Mouse (Mus musculus): Measurements from ENCODE around the gene L1td1. TPM values are rescaled to one million over a fixed set of nuclear protein-coding genes. Genes with fewer than 3 reads are reported as not detected.

The L1td1 gene
- 0.13 and 1.2 TPM in 2 replicates for polyA plus RNA-seq (2015; fragmentation: Nextera tagmentation; extraction: Ambion mirVana)

DNA sequence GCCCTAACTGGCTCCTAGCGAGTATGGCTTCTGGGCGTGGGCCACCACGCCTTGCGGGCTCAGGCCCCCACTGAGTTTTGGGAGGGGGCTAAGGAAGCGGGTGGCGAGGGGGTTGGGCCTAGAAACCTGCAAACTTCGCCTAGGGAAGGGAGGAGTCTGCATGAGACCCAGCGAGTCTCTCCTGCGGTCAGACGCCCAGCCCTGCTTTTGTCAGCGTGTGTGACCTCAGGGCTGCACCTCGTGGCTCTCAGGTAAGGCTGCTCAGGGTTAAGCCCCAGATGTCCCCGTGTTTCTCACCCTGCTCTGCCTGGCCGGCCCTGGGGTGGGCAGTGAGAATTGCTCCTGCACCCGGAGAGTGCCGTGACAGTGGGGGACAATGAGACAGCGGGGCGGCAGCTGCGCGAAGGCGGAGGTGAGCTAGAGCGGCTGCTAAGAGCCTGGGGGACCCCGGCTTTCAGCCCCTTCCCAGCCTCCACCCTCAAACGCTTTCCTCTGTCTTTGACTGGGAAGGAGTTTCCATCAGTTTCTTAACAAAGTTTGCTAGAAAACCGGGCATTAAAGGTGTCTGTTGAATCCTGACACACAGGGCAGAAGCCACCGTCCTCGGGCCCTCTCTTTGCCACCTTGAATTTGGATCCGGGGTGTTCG lies at the start of gene L1td1:
TSS of gene L1td1 (plus strand) at position 145 of the 648 bp plus-strand sequence.
- H3K4me1 ChIP-seq: peaks cover 23% of the 10 kb centered on the region
- no peak within 1 kb of the TSS for H3K27ac ChIP-seq
- peak within 1 kb of the TSS; percentile 34 for H3K4me3 ChIP-seq (replicated peaks)
- peaks cover 29% of the 10 kb centered on the region for H3K27me3 ChIP-seq
- peak within 1 kb of the TSS; percentile 21; the same call in 1 of the 2 replicates for H3K9ac ChIP-seq
- H3K36me3 ChIP-seq: no peaks in the 10 kb centered on the region
- WGBS: 6% methylated on average over 29 of the region's 29 CpGs
- H3K9me3 ChIP-seq (replicated peaks): no peaks in the 10 kb centered on the region
- ATAC-seq (replicated peaks; ENCODE audit: low FRiP score): 0 out of 2 replicates have a peak, but pooled peaks have one; percentile 31
- H3K4me2 ChIP-seq: peak within 1 kb of the TSS; percentile 72

DNA sequence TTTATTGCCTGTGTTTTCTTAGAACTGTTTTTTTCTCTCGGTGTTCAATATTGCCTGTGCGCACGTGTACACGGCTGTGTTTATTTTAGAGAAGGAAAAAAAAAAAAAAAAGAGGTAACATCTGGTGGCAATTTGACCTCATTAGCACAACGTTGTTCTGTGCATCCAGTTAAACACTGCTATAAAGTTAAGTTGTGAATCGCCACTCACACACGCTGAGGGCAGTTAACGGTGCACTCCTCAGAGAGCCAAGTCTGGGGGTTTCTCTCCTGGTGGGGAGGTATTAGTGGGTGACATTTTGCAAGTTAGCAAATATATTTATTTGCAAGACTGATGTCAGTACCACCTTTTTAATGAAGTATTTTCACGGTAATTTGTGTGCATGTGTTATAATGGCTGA lies 49.0 kb upstream of the L1td1 start:
- Histone ChIP-seq H3K4me3 (replicated peaks) (no peak overlapping the region), H3K4me2 (no peak overlapping the region), H3K27ac (no peak overlapping the region), H3K36me3 (no peaks in the 10 kb centered on the region), H3K9me3 (replicated peaks) (no peaks in the 10 kb centered on the region), H3K27me3 (no peaks in the 10 kb centered on the region), H3K4me1 (no peaks in the 10 kb centered on the region), H3K9ac (no peak overlapping the region)
- no peak for ATAC-seq (replicated peaks; ENCODE audit: low FRiP score)
- WGBS: 38% methylated on average over 9 of the region's 9 CpGs

DNA sequence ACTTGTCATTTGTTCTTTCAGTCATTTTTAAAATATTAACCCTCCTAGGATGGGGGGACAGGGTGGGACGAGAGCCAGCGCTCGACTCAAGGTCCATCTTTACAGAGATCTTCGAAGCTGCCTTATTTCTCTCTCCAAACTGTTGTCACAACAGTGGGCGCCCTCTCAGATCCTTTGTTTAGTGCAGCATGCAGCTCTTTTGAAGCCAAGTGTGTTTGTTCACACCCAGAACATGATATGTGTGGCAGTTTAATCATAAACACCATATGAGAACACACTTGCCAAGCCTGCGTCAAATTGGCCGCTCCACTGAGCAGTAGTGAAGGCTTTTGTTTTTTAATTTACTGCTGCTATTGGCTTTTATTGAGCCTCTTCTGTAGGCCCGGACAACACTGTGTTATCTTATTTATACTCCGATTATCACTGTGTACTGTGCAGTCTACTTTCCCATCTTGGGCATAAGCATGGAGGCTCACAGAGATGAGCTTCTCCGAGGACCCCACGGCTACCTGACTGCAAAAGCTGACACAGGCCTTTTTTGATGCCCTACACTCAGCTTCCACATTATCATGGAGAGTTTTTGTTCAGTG lies 39.8 kb upstream of the L1td1 start:
- Histone ChIP-seq H3K4me1 (no peaks in the 10 kb centered on the region), H3K36me3 (peaks cover 23% of the 10 kb centered on the region), H3K27me3 (no peaks in the 10 kb centered on the region), H3K4me3 (replicated peaks) (no peak overlapping the region), H3K9me3 (replicated peaks) (peaks cover 3% of the 10 kb centered on the region; the same call in 1 of the 2 replicates), H3K27ac (no peak overlapping the region), H3K4me2 (no peak overlapping the region), H3K9ac (no peak overlapping the region)
- WGBS: 82% methylated on average over 11 of the region's 11 CpGs
- no peak for ATAC-seq (replicated peaks; ENCODE audit: low FRiP score)

DNA sequence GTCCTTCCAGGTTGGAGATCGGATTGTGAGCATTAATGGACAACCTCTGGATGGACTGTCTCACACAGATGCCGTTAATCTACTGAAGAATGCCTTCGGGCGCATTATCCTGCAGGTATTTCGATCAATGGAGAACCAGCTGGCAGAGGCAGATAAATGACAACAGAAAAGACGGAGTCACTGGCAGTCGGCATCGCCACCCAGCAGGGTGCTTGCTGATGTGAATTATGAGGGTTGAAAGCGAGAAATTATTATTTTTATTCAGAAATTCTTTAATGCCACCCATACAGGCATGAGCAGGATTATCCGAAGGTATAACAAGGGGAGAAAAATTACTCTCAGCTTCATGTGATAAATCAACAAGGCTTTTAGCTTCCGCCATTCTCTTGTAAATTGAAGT lies 38.4 kb upstream of the L1td1 start:
- H3K9me3 ChIP-seq (replicated peaks): peaks cover 3% of the 10 kb centered on the region; the same call in 1 of the 2 replicates
- no peak overlapping the region for H3K4me2 ChIP-seq
- no peak overlapping the region for H3K9ac ChIP-seq
- H3K36me3 ChIP-seq: peaks cover 23% of the 10 kb centered on the region
- no peaks in the 10 kb centered on the region for H3K4me1 ChIP-seq
- ATAC-seq (replicated peaks; ENCODE audit: low FRiP score): no peak
- WGBS: 88% methylated on average over 11 of the region's 11 CpGs
- H3K4me3 ChIP-seq (replicated peaks): no peak overlapping the region
- no peaks in the 10 kb centered on the region for H3K27me3 ChIP-seq
- no peak overlapping the region for H3K27ac ChIP-seq

DNA sequence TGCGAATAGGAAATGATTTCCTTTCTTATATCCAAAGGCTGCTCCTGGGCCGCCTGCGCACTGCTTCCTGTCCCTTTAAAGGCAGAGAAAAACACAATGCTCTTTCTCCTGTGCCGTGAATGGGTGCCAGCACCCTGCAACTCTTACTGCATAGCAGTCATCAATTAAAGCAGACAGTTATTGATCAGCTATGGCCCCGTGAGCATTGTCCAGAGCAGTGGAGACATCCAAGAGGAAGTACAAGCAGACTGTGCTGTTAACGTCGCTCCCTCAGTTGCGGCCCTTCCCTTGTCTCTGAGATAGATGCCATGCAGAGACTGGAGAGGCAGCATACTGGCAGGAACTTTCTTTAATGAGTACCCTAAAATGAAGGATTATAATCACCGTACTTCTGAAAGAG lies 38.0 kb upstream of the L1td1 start:
- 89% methylated on average over 9 of the region's 9 CpGs for WGBS
- no peak for ATAC-seq (replicated peaks; ENCODE audit: low FRiP score)
- H3K4me2 ChIP-seq: no peak overlapping the region

DNA sequence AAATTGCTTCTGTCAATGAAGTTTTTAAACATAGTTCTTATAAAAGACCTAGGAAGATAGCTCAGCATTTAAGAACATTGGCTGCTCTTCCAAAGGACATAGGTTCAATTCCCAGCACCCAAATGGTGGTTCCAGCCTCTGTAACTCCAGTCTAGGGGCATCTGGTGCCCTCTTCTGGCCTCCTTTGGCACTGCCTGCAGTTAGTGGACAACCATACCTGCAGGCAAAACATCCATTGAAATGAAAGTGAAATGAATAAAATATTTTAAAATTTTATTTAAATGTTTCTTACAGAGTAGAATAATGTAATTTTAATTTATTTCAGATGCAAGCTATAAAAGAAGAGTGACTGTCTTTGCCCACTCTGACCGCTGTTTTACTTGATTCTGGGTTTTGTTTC lies 36.5 kb upstream of the L1td1 start:
- Histone ChIP-seq H3K4me2 (no peak overlapping the region), H3K4me3 (replicated peaks) (no peak overlapping the region), H3K27me3 (no peaks in the 10 kb centered on the region), H3K4me1 (peaks cover 4% of the 10 kb centered on the region), H3K9ac (no peak overlapping the region), H3K27ac (no peak overlapping the region), H3K36me3 (peaks cover 23% of the 10 kb centered on the region), H3K9me3 (replicated peaks) (peaks cover 3% of the 10 kb centered on the region; the same call in 1 of the 2 replicates)
- no peak for ATAC-seq (replicated peaks; ENCODE audit: low FRiP score)
- 97% methylated on average over 1 of the region's 1 CpGs for WGBS

More for the DNA sequence above, 38.0 kb upstream of the L1td1 start:
- no peaks in the 10 kb centered on the region; the same call in 1 of the 2 replicates for H3K4me1 ChIP-seq
- peaks cover 3% of the 10 kb centered on the region; the same call in 1 of the 2 replicates for H3K9me3 ChIP-seq (replicated peaks)
- peaks cover 23% of the 10 kb centered on the region for H3K36me3 ChIP-seq
- H3K4me3 ChIP-seq (replicated peaks): no peak overlapping the region
- no peak overlapping the region for H3K27ac ChIP-seq
- H3K27me3 ChIP-seq: no peaks in the 10 kb centered on the region
- no peak overlapping the region for H3K9ac ChIP-seq

DNA sequence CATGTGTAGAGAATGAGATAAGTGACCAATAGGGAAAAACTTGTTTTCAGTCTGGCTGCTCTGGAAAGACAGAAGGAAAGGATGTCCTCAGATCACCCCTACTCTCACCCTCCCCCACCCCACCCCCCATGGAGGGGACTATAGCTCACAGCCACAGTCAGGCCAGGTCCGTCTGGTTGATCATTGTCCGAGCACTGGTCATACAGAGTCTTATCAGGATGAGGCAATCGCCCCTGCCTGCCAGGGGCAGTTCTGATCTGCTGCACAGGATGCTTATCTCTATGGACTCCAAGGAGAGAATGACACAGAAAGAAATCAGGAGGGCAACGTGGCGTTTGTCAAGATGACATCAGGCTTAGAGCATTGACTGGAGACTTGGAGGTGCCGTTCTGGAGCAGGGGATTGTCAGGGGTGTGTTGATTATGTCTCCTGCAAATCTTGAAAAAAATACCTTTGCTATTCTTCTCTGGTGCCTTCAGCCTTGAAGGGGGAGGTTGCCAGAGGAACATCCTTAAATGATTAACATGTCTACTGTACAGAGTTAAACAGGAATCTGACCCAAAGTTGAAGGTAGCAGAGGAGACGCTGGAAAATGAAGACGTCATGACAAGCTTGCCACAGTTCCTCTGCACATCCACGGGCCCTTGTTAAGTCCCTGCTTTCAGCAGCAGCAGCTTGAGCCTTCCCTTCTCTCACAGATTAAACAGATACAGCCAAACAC lies 32.9 kb upstream of the L1td1 start:
- Histone ChIP-seq H3K9ac (no peak overlapping the region), H3K4me2 (no peak overlapping the region), H3K27me3 (no peaks in the 10 kb centered on the region), H3K27ac (0 out of 2 replicates have a peak overlapping the region, but pooled peaks have one; percentile 24), H3K9me3 (replicated peaks) (peaks cover 3% of the 10 kb centered on the region; the same call in 1 of the 2 replicates), H3K4me3 (replicated peaks) (no peak overlapping the region), H3K4me1 (peaks cover 4% of the 10 kb centered on the region), H3K36me3 (peaks cover 13% of the 10 kb centered on the region)
- 47% methylated on average over 9 of the region's 9 CpGs for WGBS
- peak; percentile 88 for ATAC-seq (replicated peaks; ENCODE audit: low FRiP score)

DNA sequence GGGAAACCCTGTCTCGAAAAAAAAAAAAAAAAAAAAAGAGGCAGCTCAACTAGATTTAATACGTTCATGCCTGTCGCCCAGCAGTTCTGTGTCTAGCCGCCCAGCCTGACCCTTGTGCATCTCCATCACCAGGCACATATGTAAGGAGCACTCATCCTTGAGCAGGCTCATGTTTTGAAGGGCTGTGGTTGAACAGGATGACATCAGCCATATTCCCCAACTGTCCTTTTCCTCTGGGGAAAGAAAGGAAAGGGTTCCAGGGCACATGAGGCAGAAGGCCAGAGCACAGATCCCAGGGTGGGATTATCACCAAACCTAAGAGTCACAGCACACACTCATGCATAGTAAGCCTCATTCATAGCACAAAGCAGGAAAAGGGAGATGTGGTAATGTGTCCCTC lies 28.6 kb upstream of the L1td1 start:
- H3K4me3 ChIP-seq (replicated peaks): no peak overlapping the region
- H3K4me2 ChIP-seq: no peak overlapping the region
- no peaks in the 10 kb centered on the region for H3K9me3 ChIP-seq (replicated peaks)
- no peaks in the 10 kb centered on the region for H3K27me3 ChIP-seq
- no peaks in the 10 kb centered on the region for H3K36me3 ChIP-seq
- no peak overlapping the region for H3K9ac ChIP-seq
- H3K4me1 ChIP-seq: peaks cover 10% of the 10 kb centered on the region
- no peak for ATAC-seq (replicated peaks; ENCODE audit: low FRiP score)
- 78% methylated on average over 4 of the region's 4 CpGs for WGBS
- H3K27ac ChIP-seq: no peak overlapping the region

DNA sequence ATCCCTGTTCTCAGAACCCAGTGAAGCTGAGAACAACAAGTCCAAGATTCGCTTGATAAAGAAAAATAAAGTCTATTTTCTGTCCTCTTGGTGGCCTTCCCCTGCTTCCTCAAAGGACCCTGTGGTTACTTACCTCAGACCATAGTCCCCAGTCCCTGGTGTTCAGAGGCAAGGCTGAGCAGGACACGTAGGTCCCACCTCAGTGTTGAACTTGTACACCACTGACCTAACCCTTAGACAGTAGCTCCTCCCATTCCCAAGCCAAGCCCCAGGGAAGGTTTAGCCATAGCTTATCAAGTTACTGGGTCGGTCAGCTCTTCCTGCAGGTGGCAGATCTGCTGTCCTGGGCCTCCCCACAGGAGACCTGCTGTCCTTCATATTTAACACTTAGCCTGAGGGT lies 27.6 kb upstream of the L1td1 start:
- H3K27me3 ChIP-seq: no peaks in the 10 kb centered on the region
- no peaks in the 10 kb centered on the region for H3K9me3 ChIP-seq (replicated peaks)
- no peak overlapping the region for H3K9ac ChIP-seq
- no peak overlapping the region for H3K4me3 ChIP-seq (replicated peaks)
- no peaks in the 10 kb centered on the region for H3K36me3 ChIP-seq
- WGBS: 38% methylated on average over 3 of the region's 3 CpGs
- 0 out of 2 replicates have a peak, but pooled peaks have one; percentile 30 for ATAC-seq (replicated peaks; ENCODE audit: low FRiP score)
- H3K4me1 ChIP-seq: peaks cover 9% of the 10 kb centered on the region
- no peak overlapping the region for H3K27ac ChIP-seq
- H3K4me2 ChIP-seq: no peak overlapping the region

DNA sequence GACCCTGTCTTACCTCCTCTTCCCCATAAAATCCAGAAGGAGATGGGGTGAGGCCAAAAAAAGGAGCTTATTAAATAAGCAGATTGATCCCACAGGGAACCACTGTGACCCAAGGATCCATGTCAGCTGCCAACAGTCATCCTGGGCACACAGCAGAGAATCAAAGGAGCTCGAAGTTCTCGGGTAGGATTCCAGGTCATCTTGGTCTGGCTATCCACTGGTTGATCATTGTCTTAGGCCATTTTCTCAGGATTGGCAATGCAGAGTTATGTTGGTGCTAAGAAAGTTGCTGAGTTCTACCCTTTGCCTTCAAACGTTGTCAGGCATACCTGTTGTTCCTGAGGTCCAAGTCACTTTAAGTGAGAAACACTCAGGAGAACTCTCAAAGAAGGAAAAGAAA lies 26.4 kb upstream of the L1td1 start:
- no peak for ATAC-seq (replicated peaks; ENCODE audit: low FRiP score)
- 87% methylated on average over 3 of the region's 3 CpGs for WGBS
- no peaks in the 10 kb centered on the region for H3K36me3 ChIP-seq
- H3K4me3 ChIP-seq (replicated peaks): no peak overlapping the region
- H3K27me3 ChIP-seq: no peaks in the 10 kb centered on the region
- H3K9ac ChIP-seq: no peak overlapping the region
- H3K4me2 ChIP-seq: no peak overlapping the region
- H3K27ac ChIP-seq: no peak overlapping the region
- H3K4me1 ChIP-seq: 0 out of 2 replicates have a peak, but pooled peaks cover 6% of the 10 kb centered on the region
- no peaks in the 10 kb centered on the region for H3K9me3 ChIP-seq (replicated peaks)

DNA sequence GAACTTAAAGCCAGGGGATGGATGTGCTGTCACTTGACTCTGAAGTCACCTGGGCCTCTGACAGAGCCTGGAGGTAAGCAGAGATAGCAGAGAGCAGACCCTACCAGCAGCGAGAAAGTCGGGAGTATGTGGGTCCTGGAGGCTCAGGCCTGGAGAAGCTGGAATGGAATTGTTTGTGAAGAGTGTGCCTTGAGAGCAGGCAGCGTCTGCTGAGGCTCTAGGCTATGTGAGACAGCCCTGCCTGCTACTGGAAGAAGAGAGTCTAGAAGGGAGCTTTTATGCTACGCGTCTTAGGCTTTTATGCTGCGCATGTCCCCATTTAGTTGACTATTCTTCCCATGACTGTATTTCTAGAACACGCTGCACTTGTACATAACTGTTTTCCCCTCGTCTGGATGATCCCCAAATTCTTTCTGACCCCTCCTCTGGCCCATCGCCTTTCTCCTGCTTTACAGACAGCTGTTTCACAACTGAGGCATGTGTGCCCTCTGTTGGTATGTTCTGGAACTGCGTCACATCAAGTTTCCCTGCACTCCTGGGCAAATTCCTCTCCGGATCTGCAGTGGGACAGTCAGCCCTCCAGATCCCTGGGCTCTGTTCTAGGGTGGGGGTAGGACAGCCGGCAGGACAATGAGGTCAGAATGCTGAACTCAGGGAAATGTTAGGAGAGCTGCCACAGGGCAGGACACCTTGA lies 24.2 kb upstream of the L1td1 start:
- Histone ChIP-seq H3K36me3 (no peaks in the 10 kb centered on the region), H3K4me1 (0 out of 2 replicates have a peak, but pooled peaks cover 6% of the 10 kb centered on the region), H3K9me3 (replicated peaks) (no peaks in the 10 kb centered on the region), H3K27ac (no peak overlapping the region), H3K27me3 (no peaks in the 10 kb centered on the region), H3K4me3 (replicated peaks) (no peak overlapping the region), H3K4me2 (no peak overlapping the region), H3K9ac (no peak overlapping the region)
- peak; percentile 48; the same call in 1 of the 2 replicates for ATAC-seq (replicated peaks; ENCODE audit: low FRiP score)
- 29% methylated on average over 12 of the region's 12 CpGs for WGBS
